Mouse (Mus musculus): ENCODE results near the gene Ccr10. TPM values are rescaled to one million over a fixed set of nuclear protein-coding genes. Genes with fewer than 3 reads are reported as not detected.

The Ccr10 gene
- total and polyA plus RNA-seq, 3 experiments, result not detected

DNA sequence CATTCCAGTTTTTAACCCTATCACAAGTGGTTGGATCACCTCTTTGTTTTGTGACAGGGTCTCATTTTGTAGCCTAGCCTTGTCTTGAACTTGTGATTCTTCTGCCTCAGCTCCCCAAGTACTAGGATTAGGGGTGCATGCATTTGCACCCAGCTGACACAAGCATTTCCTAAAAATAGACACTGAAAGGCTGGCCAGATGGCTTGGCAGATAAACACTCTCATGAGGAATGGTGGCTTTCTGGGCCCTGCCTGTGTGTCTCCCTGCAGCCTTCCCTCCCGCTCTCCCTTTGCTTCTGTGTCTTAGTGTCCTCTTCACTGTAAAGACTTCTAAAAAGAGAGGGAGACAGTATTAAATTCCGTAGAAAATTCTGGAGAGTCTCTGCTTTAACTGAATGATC is 44.1 kb downstream of the Ccr10 start:
- peak; percentile 62 for DNase-seq (ENCODE audit: low read depth, low spot score)
- peaks cover 3 to 13% of the 10 kb centered on the region in 2 experiments; a peak in 3 of 4 replicates for H3K4me1 ChIP-seq (ENCODE audit: control insufficient read depth in 1 of 2, insufficient read depth in 2 of 2, low read length in 2 of 2)
- H3K79me2 ChIP-seq (ENCODE audit: control insufficient read depth, insufficient read depth, low read length, poor library complexity), result no peaks in the 10 kb centered on the region

GRCm38 (mm10) chr11:101130056-101130756 is 45.0 kb downstream of the Ccr10 start:
- H3K4me3 ChIP-seq (ENCODE audit: control insufficient read depth in 1 of 2, insufficient read depth in 1 of 2, low read depth in 2 of 2, low read length in 2 of 2), result no peak overlapping the region
- H3K4me1 ChIP-seq (ENCODE audit: control insufficient read depth in 1 of 2, insufficient read depth in 2 of 2, low read length in 2 of 2), result peaks cover 3 to 13% of the 10 kb centered on the region in 2 experiments; a peak in 3 of 4 replicates
- H3K36me3 ChIP-seq (ENCODE audit: control insufficient read depth in 1 of 2, insufficient read depth in 2 of 2, low read length in 2 of 2), result peaks cover 3 to 7% of the 10 kb centered on the region in 2 experiments; a peak in 3 of 4 replicates
- no peak for DNase-seq (ENCODE audit: low read depth, low spot score)
- no peak for TF ChIP-seq ELF1 (IDR thresholded peaks at IDR 0.05; ENCODE audit: low read depth, low read length)
- TF ChIP-seq CHD1 (IDR thresholded peaks at IDR 0.05; ENCODE audit: low read depth, low read length), result no peak
- TF ChIP-seq GABPA (IDR thresholded peaks at IDR 0.05; ENCODE audit: low read depth, low read length), result no peak
- no peak for TF ChIP-seq RAD21 (IDR thresholded peaks at IDR 0.05; ENCODE audit: low read depth, low read length)
- no peak for TF ChIP-seq E2F4 (IDR thresholded peaks at IDR 0.05; ENCODE audit: borderline replicate concordance, low read depth, low read length)
- TF ChIP-seq MAFK (IDR thresholded peaks at IDR 0.05; ENCODE audit: borderline replicate concordance, low read depth, low read length), result no peak
- no peak for TF ChIP-seq MYB (IDR thresholded peaks at IDR 0.05; ENCODE audit: low read depth, low read length)
- no peak for TF ChIP-seq MAX (IDR thresholded peaks at IDR 0.05; ENCODE audit: low read length)
- no peak for TF ChIP-seq TBP (IDR thresholded peaks at IDR 0.05; ENCODE audit: low read depth, low read length)
- no peak for TF ChIP-seq USF2 (IDR thresholded peaks at IDR 0.05; ENCODE audit: borderline replicate concordance in 1 of 2, insufficient read depth in 1 of 2, low read depth in 1 of 2, low read length in 2 of 2)
- TF ChIP-seq BHLHE40 (IDR thresholded peaks at IDR 0.05; ENCODE audit: borderline replicate concordance, low read depth, low read length), result no peak
- TF ChIP-seq NELFE (IDR thresholded peaks at IDR 0.05; ENCODE audit: low read depth, low read length), result no peak
- H3K79me2 ChIP-seq (ENCODE audit: control insufficient read depth, insufficient read depth, low read length, poor library complexity), result no peaks in the 10 kb centered on the region
- no peak overlapping the region for H3K27ac ChIP-seq (ENCODE audit: control insufficient read depth, low read depth, low read length)
- H3K27me3 ChIP-seq (ENCODE audit: control insufficient read depth in 1 of 2, insufficient read depth in 2 of 2, low read length in 2 of 2), result no peaks in the 10 kb centered on the region
- no peak overlapping the region for H3K9ac ChIP-seq (ENCODE audit: control insufficient read depth, low read depth, low read length, poor library complexity, severe bottlenecking)
- H3K9me3 ChIP-seq (replicated peaks; ENCODE audit: insufficient read depth, low read length), result no peaks in the 10 kb centered on the region

More for the DNA sequence above, 44.1 kb downstream of the Ccr10 start:
- no peaks in the 10 kb centered on the region for H3K27me3 ChIP-seq (ENCODE audit: control insufficient read depth in 1 of 2, insufficient read depth in 2 of 2, low read length in 2 of 2)
- TF ChIP-seq TCF12 (IDR thresholded peaks at IDR 0.05; ENCODE audit: low read depth, low read length), result peak; percentile 56
- TF ChIP-seq ZC3H11A (IDR thresholded peaks at IDR 0.05; ENCODE audit: low read depth, low read length), result no peak
- TF ChIP-seq EP300 (IDR thresholded peaks at IDR 0.05; ENCODE audit: low read depth in 1 of 2, low read length in 2 of 2), result 0 out of 4 replicates have a peak, but pooled peaks of 1 of the 2 experiments have one; percentile 13
- TF ChIP-seq CHD1 (IDR thresholded peaks at IDR 0.05; ENCODE audit: low read depth, low read length), result no peak
- no peak for TF ChIP-seq MAX (IDR thresholded peaks at IDR 0.05; ENCODE audit: low read length)
- TF ChIP-seq MYB (IDR thresholded peaks at IDR 0.05; ENCODE audit: low read depth, low read length), result no peak
- TF ChIP-seq MAFK (IDR thresholded peaks at IDR 0.05; ENCODE audit: borderline replicate concordance, low read depth, low read length), result peak; percentile 30; the same call in 1 of the 2 replicates
- no peak for TF ChIP-seq KAT2A (conservative IDR thresholded peaks at IDR 0.05; ENCODE audit: low read depth, low read length)
- no peak for TF ChIP-seq UBTF (IDR thresholded peaks at IDR 0.05; ENCODE audit: borderline replicate concordance, insufficient read depth, low read depth, low read length)
- TF ChIP-seq ETS1 (IDR thresholded peaks at IDR 0.05; ENCODE audit: low read depth, low read length), result peak; percentile 82
- TF ChIP-seq SIN3A (IDR thresholded peaks at IDR 0.05; ENCODE audit: low read length), result 0 out of 2 replicates have a peak, but pooled peaks have one; percentile 17
- TF ChIP-seq GATA1 (IDR thresholded peaks at IDR 0.05; ENCODE audit: low read depth, low read length), result peak; percentile 60
- peak; percentile 78 for TF ChIP-seq TAL1 (IDR thresholded peaks at IDR 0.05; ENCODE audit: low read length)
- no peak for TF ChIP-seq CHD2 (IDR thresholded peaks at IDR 0.05; ENCODE audit: low read length)
- TF ChIP-seq MEF2A (IDR thresholded peaks at IDR 0.05; ENCODE audit: extremely low read depth, insufficient replicate concordance, low read depth, low read length, poor library complexity, severe bottlenecking), result peak; percentile 93
- TF ChIP-seq NRF1 (IDR thresholded peaks at IDR 0.05; ENCODE audit: insufficient read depth, low read depth, low read length, poor library complexity, severe bottlenecking), result no peak
- TF ChIP-seq RAD21 (IDR thresholded peaks at IDR 0.05; ENCODE audit: low read depth, low read length), result no peak
- no peak for TF ChIP-seq TBP (IDR thresholded peaks at IDR 0.05; ENCODE audit: low read depth, low read length)
- TF ChIP-seq MAZ (IDR thresholded peaks at IDR 0.05; ENCODE audit: low read depth, low read length), result no peak
- no peak for TF ChIP-seq RCOR1 (IDR thresholded peaks at IDR 0.05; ENCODE audit: low read depth, low read length)
- no peak for TF ChIP-seq ZNF384 (IDR thresholded peaks at IDR 0.05; ENCODE audit: low read depth, low read length)
- no peak overlapping the region for H3K27ac ChIP-seq (ENCODE audit: control insufficient read depth, low read depth, low read length)
- H3K9ac ChIP-seq (ENCODE audit: control insufficient read depth, low read depth, low read length, poor library complexity, severe bottlenecking), result no peak overlapping the region
- no peaks in the 10 kb centered on the region for H3K9me3 ChIP-seq (replicated peaks; ENCODE audit: insufficient read depth, low read length)
- no peak overlapping the region for H3K4me3 ChIP-seq (ENCODE audit: control insufficient read depth in 1 of 2, insufficient read depth in 1 of 2, low read depth in 2 of 2, low read length in 2 of 2)
- H3K36me3 ChIP-seq (ENCODE audit: control insufficient read depth in 1 of 2, insufficient read depth in 2 of 2, low read length in 2 of 2), result peaks cover 3 to 7% of the 10 kb centered on the region in 2 experiments; a peak in 3 of 4 replicates

All from MEL (cell line).